Mouse (Mus musculus) 416B (cell line): ENCODE data around the gene Dcbld2.

Experiments used
- DNase-seq: peaks from one replicate; pipeline ENCODE4 v3.0.0; 2011; ENCODE audit warnings: low read depth

Gene Dcbld2

DNA sequence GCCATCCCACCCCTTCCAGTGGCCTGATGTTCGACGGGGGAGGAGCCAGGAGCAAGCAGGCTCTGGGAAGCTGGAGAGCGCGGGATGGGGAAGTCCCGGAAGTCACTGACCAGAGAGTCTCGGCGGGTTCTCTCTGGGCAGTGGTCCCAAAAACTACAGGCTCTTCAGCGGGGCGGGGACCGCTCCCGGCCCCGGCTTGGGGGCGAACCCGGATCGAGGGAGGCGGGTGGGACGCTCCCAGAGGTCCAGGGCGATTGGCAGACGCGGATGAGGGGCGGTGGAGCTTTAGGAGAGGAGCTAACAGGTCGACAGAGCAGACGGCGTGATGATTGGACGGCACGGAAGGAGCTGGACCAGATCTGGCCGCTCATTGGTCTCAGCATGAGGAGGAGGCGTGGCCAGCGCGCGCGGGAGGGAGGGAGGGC, at the start of gene Dcbld2:
TSS of gene Dcbld2 (plus strand) at position 382 of the 425 bp plus-strand sequence.
- no peak for DNase-seq

DNA sequence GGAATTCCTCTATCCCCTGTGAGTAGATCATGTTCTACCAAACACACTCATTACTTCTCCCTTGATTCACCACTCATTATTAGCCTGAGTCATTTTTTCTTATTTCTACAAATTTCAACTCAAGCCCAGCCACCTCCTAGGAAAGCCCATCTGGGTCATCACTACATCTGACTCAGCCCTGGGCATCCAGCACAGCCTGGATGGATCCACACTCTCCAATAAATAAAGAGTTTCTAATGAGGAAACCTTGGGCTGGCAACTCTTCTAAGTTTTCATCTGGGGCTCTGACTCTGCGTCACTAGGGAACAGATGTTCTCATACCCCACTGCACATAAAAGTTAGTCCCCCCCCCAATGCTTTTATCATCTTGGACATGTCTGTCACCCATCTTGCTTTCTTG, 31.1 kb upstream of the Dcbld2 start:
- DNase-seq = no peak

DNA sequence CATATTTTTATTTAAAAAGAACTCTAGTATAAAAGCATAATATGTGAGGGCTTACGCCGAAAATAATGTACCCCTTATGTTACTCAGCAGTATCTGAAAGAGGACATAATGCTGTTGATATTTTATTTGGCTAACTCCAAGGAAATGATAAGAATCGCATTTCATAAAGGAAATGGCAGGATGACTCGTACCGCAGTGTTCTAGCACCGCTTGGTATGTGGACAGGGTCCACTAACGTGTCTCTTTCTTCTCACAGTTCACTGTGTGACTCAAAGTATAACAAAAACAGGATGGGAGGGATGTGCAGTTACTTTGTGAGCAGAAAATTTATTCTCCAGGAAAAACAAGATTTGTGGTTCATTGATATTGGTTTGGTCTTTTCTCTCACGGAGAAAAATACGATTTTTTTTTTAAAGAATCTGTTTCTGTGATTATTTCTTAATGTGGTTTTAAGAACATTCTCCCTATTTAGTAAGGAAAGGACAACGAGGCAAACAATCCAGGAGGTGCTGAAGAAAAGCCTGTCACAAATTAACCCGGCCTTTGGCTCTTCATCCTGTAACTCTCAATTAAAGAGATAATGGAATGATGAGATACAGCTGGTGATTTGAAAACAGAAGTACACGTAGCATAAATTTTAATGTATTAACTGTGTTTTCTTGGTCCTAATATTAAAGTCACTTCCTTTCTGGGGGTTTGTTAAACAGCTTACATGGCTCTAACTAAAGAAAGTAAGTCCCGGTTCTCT, 30.3 kb upstream of the Dcbld2 start:
- DNase-seq = peak; percentile 14

DNA sequence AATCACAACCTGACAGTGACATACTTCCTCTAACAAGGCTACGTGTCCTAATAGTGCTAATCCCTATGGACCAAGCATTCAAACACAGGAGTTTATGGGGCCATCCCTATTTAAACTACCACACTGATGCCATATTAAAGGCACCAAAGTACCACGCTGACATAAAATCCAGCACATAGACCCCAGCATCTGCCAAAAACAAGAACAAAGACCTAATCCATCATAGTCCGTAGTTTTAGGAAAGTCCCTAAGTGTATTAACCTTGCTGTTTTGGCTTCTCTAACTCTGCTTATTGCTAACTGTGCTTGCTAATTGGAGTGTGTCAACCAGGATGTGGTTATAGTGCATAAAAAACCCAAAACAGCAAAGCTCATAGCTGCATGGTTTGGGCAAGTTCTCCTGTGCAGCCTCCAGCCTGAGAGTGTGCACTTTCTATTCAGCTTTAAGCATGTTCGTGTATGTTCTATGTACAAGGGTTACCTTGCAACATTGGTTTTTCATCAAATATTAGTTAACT, 21.9 kb upstream of the Dcbld2 start:
- no peak for DNase-seq

DNA sequence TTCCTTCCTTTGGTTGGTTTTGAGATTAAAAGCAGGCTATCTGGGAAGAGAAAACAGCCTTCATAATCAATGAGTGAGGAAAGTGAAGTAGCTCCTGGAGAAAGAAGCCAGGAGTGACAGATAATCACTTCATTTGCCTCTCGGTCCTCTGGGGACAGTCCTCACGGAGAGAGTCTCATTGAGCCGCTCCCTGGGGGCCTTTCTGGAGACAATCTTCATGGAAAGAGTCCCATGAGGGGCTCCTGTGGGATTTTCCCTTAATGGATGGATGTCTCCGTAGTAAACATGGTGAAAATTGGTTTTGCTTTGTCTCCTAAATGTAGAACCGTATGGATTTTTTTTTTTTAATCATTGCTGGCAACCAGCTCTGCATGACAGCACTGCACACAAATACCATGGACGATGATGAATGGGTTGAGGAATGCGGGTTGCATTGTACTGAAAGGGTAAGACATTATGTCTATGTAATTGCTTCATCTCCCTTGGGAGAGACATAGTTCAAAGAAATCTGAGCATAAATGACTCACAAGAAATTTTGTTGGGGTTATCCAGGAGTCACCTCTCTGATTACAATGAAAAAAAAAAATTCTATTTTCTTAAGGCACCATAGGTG, 19.0 kb upstream of the Dcbld2 start:
- DNase-seq = no peak

DNA sequence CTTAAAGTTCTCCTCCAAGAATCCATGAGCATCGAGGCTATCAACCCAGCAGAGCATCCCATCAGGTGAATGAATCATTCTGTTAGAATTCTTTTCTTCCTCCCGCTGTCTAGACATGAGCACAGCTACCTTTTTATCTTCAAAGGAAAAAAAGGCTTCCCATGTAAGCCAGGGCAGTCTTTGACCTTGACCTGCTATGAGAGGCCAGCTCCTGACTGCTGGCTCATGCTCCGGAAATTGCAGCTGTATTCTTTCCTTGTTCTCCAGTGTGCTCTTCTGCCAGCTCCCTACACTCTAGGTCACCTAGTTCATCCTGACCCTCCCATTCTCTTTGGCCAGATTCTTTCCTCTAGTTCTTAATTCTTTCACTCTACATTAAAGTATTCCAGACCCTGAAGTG, 15.2 kb upstream of the Dcbld2 start:
- no peak for DNase-seq

DNA sequence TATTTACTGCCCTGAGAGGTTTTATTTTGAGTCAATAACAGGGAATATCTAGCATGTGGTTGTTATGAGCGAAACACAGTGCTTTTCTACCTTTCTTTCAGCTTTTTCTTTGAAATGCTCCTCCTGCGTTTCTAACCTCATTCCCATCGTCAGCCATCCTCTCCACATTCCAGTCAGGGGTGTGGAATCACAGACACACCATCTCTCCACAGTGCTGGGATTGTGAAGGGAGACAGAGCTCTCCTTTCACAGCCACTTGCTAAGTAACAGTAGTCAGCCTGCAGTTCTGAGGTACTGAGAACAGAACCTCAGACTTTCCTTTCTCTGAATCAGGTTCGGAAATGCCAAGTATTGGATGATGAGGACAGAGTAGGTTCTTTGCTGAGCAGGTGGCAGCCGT, 14.1 kb upstream of the Dcbld2 start:
- DNase-seq = no peak

DNA sequence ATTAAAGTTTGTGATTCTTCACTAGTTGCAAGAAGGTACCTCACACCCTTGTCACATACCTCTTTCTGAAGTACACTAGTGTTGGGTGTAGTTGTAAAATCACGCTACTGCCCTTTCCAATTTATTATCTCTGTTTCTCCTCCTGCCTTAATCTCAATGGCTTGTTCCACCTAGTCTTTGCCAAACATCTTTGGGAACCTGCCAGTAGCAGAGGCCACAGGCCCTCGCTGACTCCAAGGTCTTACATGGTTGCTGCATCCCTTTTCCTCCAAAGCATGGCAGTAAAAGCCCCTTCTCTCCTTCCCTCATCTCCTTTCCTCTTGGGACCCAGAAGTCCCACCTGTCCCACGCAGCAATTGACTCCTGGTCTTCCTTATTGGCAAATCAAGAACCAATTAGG, 9.6 kb upstream of the Dcbld2 start:
- no peak for DNase-seq

DNA sequence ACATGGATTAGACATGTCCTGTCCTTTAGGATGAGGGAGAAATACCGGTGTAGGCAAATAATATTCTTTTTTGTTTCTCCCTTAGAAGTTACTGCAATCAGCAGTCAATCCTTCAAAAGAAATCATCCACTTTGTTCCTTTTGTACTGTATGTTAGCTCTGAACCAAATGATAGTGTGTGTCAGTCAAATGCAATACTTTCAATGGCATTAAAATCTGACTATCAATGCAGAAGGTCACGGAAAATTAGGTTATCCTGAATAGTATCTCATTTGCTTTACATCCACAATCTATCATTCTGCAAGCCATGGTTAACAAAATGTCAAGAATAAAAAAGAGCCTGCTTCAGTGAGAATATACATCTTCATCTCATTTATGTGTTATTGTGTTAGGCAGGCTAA, 7.2 kb upstream of the Dcbld2 start:
- no peak for DNase-seq

DNA sequence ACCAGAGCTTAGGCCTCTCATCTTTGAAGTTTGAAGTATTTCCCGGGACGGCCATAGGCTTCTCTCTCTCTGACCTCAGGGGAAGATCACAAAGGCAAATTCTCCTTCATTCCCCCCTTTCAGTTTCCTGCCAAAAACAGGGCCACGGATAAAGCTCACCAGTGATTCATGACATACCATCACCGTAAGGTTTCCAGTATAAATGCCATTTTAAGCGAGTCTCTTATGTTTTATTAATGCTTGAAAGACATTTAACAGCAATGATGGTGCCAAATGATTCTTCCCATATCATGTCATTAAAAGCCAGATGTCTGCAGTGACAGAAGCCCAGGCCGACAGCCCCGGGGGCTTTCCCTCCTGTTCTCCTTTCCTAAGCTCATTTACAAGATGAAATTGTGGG, 3.6 kb upstream of the Dcbld2 start:
- DNase-seq = no peak

DNA sequence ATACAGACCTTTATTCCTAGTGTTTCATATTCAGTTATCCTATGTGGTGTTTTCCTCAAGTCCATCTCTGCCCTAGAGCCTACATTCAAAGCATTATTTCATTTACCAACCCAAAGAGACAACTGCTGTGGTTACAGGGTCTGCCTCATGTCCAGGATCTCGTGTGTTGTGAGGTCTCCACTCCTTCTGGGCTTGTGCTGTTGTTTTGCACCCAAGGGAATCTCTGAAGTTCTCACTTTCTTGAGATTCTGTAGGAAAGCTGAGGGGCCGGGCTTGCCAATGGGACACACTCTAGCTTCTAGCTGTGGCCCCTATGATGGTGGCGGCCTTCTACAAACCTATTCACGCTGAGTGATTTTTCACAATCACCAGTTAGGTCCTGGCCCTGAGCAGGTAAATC, 3.0 kb upstream of the Dcbld2 start:
- DNase-seq = no peak

DNA sequence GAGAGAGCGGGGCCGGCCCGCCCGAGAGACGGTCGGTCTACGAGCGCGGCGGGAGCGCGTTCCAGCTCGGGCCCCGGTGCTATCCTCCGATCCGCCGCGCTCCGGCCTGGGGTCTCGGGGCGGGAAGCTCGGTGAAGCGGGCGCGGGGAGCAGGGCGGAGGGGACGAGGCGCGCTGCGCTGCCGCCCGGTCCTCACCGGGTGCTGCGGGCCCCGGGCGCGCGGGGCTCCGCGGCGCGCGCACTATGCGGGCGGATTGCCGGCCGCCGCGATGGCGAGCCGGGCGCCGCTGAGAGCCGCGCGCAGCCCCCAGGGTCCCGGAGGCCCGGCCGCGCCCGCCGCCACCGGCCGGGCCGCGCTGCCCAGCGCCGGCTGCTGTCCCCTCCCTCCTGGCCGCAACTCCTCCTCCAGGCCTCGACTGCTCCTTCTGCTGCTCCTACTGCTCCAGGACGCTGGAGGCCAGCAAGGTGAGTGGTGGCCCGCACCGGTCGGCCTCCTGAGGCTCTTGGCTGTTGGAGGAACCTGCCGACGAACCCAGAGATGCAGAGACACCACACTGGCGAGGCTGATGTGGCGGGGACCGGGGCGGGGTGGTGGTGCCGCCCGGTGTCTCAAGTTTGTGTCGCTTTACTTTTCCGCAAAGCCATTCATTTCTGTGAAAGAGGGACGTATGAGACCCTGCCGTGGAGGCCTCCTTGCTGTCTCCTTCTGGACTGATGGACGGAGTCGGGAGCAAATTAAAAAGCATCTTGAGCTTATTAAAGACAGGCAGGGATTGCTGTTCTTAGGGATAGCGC, 441 bp downstream of the Dcbld2 start:
- no peak for DNase-seq

DNA sequence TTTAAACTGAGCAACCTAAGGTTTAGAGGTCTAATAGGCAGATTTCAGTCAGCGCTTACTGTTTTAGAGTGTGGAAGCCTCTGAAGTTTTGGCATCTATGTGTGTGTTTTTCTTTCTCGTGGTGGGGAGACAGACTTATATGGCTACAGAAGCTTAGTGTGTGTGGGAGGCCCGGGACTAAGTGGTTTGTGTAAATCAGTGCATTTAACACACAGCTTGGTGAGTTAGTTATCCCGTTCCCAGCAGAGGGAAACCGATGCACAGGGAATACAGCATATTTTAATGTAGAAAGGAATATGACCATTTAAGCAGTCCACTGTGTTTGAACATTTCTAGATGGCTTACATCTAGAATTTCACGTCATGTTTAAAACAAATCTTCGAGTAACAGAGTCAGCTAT, 1.6 kb downstream of the Dcbld2 start:
- DNase-seq = no peak

DNA sequence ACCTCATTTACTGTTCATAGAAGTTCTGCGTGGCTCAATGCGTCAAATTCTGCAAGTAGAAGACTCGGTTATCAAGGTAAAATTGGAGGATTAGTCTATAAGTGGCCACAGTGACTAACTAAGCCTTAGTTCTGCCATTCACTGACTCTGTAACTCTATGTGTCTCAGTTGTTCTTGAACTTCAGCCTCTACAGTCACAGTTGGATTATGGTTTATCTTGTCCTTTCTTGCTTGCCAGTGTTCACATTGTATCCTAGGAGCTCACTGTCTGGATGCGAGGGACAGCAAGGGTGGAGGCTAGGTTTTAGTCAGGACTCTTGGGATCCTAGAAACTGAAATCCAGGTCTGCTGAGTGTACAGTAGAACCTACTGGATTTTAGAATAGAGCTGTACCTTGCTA, 6.6 kb downstream of the Dcbld2 start:
- DNase-seq = no peak

DNA sequence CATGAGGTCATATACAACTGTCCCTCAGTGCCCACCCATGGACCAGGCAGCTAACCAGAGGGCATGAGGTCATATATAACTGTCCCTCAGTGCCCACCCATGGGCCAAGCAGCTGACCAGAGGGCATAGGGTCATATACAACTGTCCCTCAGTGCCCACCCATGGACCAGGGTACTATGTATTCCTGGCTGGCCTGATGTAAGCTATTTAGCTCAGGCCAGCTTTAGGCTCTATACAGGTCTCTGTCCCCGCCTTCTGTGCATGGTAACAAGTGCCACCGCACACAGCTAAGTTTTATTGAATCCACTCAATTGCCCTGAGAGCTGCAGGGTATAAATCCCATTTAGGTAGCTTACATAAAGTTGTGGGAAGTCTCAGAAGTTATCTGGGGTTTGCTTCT, 7.3 kb downstream of the Dcbld2 start:
- DNase-seq = no peak

DNA sequence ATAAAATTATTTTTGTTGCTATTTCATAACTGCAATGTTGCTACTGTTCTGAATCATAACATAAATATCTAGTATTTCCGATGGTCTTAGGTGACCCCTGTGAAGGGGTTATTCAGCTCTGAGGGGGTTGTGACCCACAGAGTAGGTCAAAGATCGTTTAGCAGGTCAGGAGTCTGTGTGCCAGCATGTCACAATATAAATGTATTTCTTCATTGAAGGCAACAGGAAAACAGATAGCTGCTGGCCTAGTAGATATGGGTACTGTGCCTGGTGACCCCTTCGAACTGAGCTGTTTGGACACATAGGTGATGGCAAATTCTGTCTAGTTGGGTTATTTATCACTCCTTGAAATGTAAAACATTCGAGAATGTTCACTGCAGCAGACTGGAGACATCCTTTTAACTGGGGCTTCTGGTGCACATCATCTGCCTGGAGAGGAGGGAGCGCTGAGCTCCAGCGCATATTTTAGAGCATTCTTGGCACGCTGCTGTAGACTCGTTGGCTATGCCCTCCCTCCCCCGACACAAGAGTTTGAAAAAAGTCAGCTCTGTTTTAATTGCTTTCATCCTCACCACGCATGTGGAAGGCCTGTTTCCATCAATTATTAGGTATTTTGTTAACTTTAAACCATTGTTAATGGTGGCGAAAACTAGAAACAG, 13.6 kb downstream of the Dcbld2 start:
- DNase-seq = no peak

DNA sequence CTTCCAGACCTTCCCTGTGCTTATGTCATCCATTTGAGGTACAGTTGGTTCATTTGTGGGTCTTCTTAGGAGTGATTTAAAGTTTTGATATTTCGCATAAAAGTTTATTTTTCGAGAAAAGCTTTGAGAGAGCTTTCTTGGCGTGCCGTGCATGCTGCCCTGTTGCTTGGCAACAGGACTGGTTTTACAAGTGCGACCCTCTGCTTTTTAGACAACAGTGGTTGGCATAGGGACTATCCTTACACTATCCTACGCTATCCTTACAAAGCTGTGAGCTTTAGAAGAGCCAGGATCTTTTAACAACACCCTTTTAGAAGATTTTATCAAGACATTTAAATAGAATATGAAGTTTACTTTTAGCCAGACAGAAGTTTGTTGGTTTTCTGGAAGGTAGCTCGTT, 22.0 kb downstream of the Dcbld2 start:
- DNase-seq = no peak

DNA sequence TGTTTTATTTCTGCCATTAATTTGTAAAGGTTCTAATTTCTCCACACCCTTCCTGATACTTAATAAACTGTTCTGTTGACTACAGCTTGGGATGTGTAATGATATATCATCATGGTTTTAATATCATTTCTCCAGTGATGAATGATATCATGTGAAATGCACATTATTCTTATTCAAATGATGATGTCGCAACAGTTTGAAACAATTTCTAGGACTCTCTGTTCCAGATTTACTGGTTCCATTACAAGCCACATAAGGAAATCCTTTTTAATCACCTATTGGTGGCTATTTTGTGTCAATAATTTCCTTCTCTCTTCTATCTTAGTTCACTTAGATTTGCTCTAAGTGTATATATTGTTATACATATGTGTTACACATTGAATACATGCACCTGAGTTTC, 24.1 kb downstream of the Dcbld2 start:
- DNase-seq = no peak

DNA sequence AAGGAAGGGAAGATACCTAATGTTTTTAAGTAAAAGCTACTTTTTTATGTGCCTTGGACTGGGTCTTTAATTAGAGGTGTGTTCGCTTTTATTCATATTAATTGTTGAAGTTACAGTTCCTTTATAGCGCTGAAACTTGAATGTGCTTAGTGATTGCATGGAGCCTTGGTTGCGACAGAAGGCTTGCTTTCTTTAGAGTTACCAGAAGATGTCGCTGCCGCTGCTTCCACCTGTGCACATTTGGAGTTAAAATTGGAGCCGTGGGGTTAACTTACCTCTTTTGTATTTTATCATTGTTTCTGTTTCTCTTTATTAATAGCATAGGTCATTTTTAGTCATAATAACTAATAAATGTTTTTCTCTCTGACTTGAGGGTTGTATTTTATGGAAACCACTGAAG, 36.5 kb downstream of the Dcbld2 start:
- peak; percentile 56 for DNase-seq

DNA sequence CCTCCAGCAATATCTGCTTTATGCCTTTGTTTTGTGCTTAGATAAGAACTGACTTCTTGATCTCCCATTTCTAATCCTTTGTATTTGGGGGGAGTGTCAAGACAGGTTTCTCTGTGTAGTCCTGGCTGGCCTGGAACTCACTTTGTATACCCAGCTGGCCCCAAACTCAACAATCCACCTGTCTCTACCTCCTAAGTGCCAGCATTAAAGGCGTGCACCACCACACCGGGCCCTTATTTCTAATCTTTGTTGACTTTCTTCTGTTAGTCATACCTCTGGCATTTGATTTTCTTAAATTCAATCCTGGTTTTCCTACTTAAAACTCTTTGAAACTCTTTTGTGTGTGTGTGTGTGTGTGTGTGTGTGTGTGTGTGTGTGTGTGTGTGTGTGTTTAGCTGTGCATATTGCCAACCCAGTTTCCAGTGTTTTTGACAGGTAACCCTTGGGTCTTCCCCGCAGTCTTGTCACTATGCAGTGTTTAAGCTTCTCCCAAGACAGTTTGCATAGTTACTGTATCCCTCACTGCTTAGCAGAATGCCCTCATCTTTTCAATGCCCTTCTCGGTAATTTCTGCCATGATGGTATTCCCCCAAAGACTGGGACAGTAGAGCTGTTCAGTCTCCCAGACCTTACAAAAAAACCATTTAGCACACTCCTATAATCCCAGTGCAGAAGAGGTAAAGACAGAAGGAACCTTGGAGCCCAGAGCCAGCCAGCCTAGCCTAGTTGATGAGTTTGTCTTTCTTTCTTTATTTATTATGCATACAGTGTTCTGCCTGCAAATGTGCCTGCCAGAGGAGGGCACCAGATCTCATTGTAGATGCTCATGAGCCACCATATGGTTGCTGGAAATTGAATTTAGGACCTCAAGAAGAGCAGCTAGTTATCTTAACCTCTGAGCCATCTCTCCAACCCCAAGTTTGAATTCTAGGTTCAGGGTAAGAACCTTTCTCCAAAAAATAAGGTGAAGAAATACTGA, 38.3 kb downstream of the Dcbld2 start:
- peak; percentile 11 for DNase-seq

DNA sequence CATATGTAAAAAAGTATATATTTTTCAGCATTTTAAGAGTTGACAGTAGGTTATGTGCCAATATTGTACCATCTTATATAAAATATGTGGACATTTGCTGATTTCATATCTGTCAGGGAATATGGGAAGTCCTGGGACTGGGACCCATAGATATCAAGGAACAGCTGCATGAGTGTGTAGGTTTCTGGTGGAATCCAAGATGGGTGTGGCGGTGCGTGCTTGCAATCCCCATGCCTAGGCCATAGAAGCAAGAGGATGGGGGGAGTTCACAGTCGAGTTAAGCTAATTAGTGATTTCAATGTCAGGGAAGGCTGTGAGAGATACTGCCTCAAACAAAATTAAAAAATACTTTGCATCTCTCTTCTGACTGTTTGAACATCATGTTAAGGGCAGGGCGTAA, 40.8 kb downstream of the Dcbld2 start:
- no peak for DNase-seq
